Mouse (Mus musculus): ENCODE data around the gene Mif4gd. TPM values are rescaled to one million over a fixed set of nuclear protein-coding genes. Genes with fewer than 3 reads are reported as not detected.

Gene Mif4gd
- total and polyA plus RNA-seq, 3 experiments = 42.0 to 62.9 TPM; not detected in 1

DNA sequence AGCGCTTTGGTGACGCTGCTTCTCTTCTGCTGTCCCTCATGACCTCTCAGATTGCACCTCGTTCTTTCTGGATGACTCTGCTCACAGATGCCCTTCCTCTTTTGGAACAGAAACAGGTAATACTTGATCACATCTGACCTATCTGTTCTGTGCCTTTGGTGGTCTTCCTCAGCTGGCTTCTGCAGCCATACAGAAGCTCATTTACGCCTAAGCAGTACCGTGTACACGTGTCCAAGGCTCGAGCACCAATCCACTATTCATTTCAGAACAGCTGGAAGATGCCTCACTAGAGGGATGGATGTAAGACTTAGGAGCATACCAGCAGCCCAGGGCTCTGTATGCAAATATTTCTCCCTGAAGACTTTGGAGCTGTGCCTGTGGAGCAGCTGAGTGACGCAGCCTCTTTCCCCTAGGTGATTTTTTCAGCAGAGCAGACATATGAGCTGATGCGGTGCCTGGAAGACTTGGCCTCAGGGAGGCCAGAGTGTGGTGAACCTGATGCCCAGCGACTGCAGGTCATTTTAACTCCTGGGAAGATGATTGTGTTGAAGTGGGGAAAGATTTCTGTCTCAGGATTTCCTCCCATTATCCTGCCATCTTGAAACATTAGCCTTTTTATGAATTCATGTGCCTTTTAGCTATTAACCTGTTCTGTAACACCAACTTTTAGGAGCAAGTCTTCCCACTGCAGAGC lies 29.7 kb downstream of the Mif4gd start:
- H3K27ac ChIP-seq (ENCODE audit: control insufficient read depth, low read depth, low read length) = no peak overlapping the region
- no peak for DNase-seq (ENCODE audit: low read depth, low spot score)
- H3K9me3 ChIP-seq (replicated peaks; ENCODE audit: insufficient read depth, low read length) = no peaks in the 10 kb centered on the region
- no peaks in the 10 kb centered on the region for H3K79me2 ChIP-seq (ENCODE audit: control insufficient read depth, insufficient read depth, low read length, poor library complexity)
- no peaks in the 10 kb centered on the region for H3K4me1 ChIP-seq (ENCODE audit: control insufficient read depth in 1 of 2, insufficient read depth in 2 of 2, low read length in 2 of 2)
- TF ChIP-seq ETS1 (IDR thresholded peaks at IDR 0.05; ENCODE audit: low read depth, low read length) (no peak), UBTF (IDR thresholded peaks at IDR 0.05; ENCODE audit: borderline replicate concordance, insufficient read depth, low read depth, low read length) (no peak), ELF1 (IDR thresholded peaks at IDR 0.05; ENCODE audit: low read depth, low read length) (no peak), POLR2AphosphoS5 (IDR thresholded peaks at IDR 0.05; ENCODE audit: borderline replicate concordance, low read depth, low read length) (0 out of 2 replicates have a peak, but pooled peaks have one; percentile 18), NRF1 (IDR thresholded peaks at IDR 0.05; ENCODE audit: insufficient read depth, low read depth, low read length, poor library complexity, severe bottlenecking) (no peak), SIN3A (IDR thresholded peaks at IDR 0.05; ENCODE audit: low read length) (no peak), NELFE (IDR thresholded peaks at IDR 0.05; ENCODE audit: low read depth, low read length) (no peak), ZKSCAN1 (IDR thresholded peaks at IDR 0.05; ENCODE audit: low read depth, low read length) (no peak), SMC3 (IDR thresholded peaks at IDR 0.05; ENCODE audit: low read depth, low read length) (0 out of 2 replicates have a peak, but pooled peaks have one; percentile 18), JUND (IDR thresholded peaks at IDR 0.05; ENCODE audit: low read depth, low read length) (no peak), CHD1 (IDR thresholded peaks at IDR 0.05; ENCODE audit: low read depth, low read length) (no peak), MAZ (IDR thresholded peaks at IDR 0.05; ENCODE audit: low read depth, low read length) (no peak), MAFK (IDR thresholded peaks at IDR 0.05; ENCODE audit: borderline replicate concordance, low read depth, low read length) (no peak), ZNF384 (IDR thresholded peaks at IDR 0.05; ENCODE audit: low read depth, low read length) (no peak), MYB (IDR thresholded peaks at IDR 0.05; ENCODE audit: low read depth, low read length) (no peak), POLR2AphosphoS2 (IDR thresholded peaks at IDR 0.05; ENCODE audit: low read length) (peak; percentile 52; the same call in 1 of the 2 replicates), MYC (IDR thresholded peaks at IDR 0.05; ENCODE audit: low read depth, low read length) (no peak), POLR2A (IDR thresholded peaks at IDR 0.05; ENCODE audit: control insufficient read depth in 1 of 2, insufficient read depth in 1 of 2, low read depth in 1 of 2, low read length in 2 of 2, poor library complexity in 1 of 2) (peak in 1 of 2 experiments; percentile 64; a peak in 2 of 4 replicates), USF1 (IDR thresholded peaks at IDR 0.05; ENCODE audit: low read depth, low read length) (no peak), ZMIZ1 (IDR thresholded peaks at IDR 0.05; ENCODE audit: low read depth, low read length) (no peak; the same call in none of the 2 replicates)
- H3K9ac ChIP-seq (ENCODE audit: control insufficient read depth, low read depth, low read length, poor library complexity, severe bottlenecking) = no peak overlapping the region
- H3K27me3 ChIP-seq (ENCODE audit: control insufficient read depth in 1 of 2, insufficient read depth in 2 of 2, low read length in 2 of 2) = no peaks in the 10 kb centered on the region
- H3K36me3 ChIP-seq (ENCODE audit: control insufficient read depth in 1 of 2, insufficient read depth in 2 of 2, low read length in 2 of 2) = peaks cover 0 to 14% of the 10 kb centered on the region in 2 experiments; a peak in 2 of 4 replicates
- no peak overlapping the region for H3K4me3 ChIP-seq (ENCODE audit: control insufficient read depth in 1 of 2, insufficient read depth in 1 of 2, low read depth in 2 of 2, low read length in 2 of 2)

Data from MEL (cell line).